Mouse (Mus musculus) lung, adult 2 months (tissue): ENCODE data around the gene Cntd1. TPM values are rescaled to one million over a fixed set of nuclear protein-coding genes. Genes with fewer than 3 reads are reported as not detected.

ENCODE experiments used
- DNase-seq: peaks from one replicate; pipeline ENCODE4 v3.0.0; 2022
- H3K4me1 ChIP-seq: fragments of 200-500 bp; 2 replicates; pipeline ENCODE4 v1.6.1; 2011; ENCODE audit warnings: low read length; ENCODE audit not compliant: control insufficient read depth, insufficient read depth
- H3K4me3 ChIP-seq: fragments of 200-500 bp; replicated peaks from 2 replicates; pipeline ENCODE3; 2011; ENCODE audit warnings: low read depth, mild to moderate bottlenecking, control low read depth, low read length; ENCODE audit errors: extremely low read depth
- CTCF ChIP-seq: fragments of 200-500 bp; IDR thresholded peaks from 2 replicates; pipeline ENCODE4 v1.5.1; 2011; ENCODE audit warnings: mild to moderate bottlenecking, low read length, control low read depth; ENCODE audit not compliant: insufficient read depth
- POLR2A ChIP-seq: fragments of 200-500 bp; IDR thresholded peaks from 2 replicates; pipeline ENCODE4 v1.6.1; 2011; ENCODE audit warnings: low read depth, mild to moderate bottlenecking, control low read depth, low read length, borderline replicate concordance; ENCODE audit errors: extremely low read depth
- WGBS: fragments of 180-500 bp; shearing (Covaris S2); methylation state at CpG from one replicate; pipeline ENCODE4 v1.1.7; 2018; 5-methylcytosine and 5-hydroxymethylcytosine counted together
- polyA plus RNA-seq: library from polyadenylated mRNA; depleted of rRNA; stranded (reverse); fragments of >200 nt; gene quantifications from 2 replicates; pipeline ENCODE4 v1.2.3, GENCODE M21; 2012

The Cntd1 gene
- polyA plus RNA-seq, 1 experiment: 0.59 TPM

GRCm38 (mm10) chr11:101252941-101253340, 25.9 kb upstream of the Cntd1 start:
- Histone ChIP-seq H3K4me3 (peak overlapping the region; percentile 52), H3K4me1 (peaks cover 5% of the 10 kb centered on the region)
- no peak for DNase-seq
- TF ChIP-seq CTCF: no peak
- TF ChIP-seq POLR2A: no peak
- WGBS: under 1% methylated on average over 7 of the region's 7 CpGs

- Histone ChIP-seq H3K4me1 (peaks cover 5% of the 10 kb centered on the region), H3K4me3 (peak within 1 kb of the TSS; percentile 97)
- under 1% methylated on average over 40 of the region's 40 CpGs for WGBS
- peak; percentile 87 for DNase-seq
- TF ChIP-seq POLR2A (peak; percentile 96), CTCF (no peak)
Observed at GRCm38 (mm10) chr11:101253613-101254389, 25.0 kb upstream of the Cntd1 start, which contains the start of gene Vps25. Gene Vps25 (plus strand): TSS chr11:101253707.

- DNase-seq: no peak
- TF ChIP-seq POLR2A (no peak), CTCF (no peak)
- WGBS: 74% methylated on average over 13 of the region's 13 CpGs
- Histone ChIP-seq H3K4me3 (no peak overlapping the region), H3K4me1 (peaks cover 10% of the 10 kb centered on the region)
Observed at GRCm38 (mm10) chr11:101255826-101256775, 22.7 kb upstream of the Cntd1 start.

- Histone ChIP-seq H3K4me3 (no peak overlapping the region), H3K4me1 (peaks cover 11% of the 10 kb centered on the region)
- TF ChIP-seq CTCF: no peak
- TF ChIP-seq POLR2A: no peak
- WGBS: 47% methylated on average over 6 of the region's 6 CpGs
- DNase-seq: no peak
Observed at GRCm38 (mm10) chr11:101259261-101259712, 19.5 kb upstream of the Cntd1 start.

- Histone ChIP-seq H3K4me3 (peak within 1 kb of the TSS; percentile 55), H3K4me1 (peaks cover 11% of the 10 kb centered on the region)
- peak; percentile 33 for DNase-seq
- WGBS: under 1% methylated on average over 43 of the region's 43 CpGs
- TF ChIP-seq CTCF (no peak), POLR2A (peak; percentile 59; the same call in 1 of the 2 replicates)
Observed at GRCm38 (mm10) chr11:101259948-101260825, 18.6 kb upstream of the Cntd1 start, which contains the start of gene Wnk4. Gene Wnk4 (plus strand): TSS chr11:101260567.

GRCm38 (mm10) chr11:101260826-101261380, 17.9 kb upstream of the Cntd1 start:
- TF ChIP-seq POLR2A: no peak
- TF ChIP-seq CTCF: no peak
- Histone ChIP-seq H3K4me1 (peaks cover 11% of the 10 kb centered on the region), H3K4me3 (peak overlapping the region; percentile 55)
- 2% methylated on average over 30 of the region's 30 CpGs for WGBS
- peak; percentile 63 for DNase-seq

- WGBS: 14% methylated on average over 24 of the region's 24 CpGs
- no peak for DNase-seq
- no peak for TF ChIP-seq CTCF
- no peak for TF ChIP-seq POLR2A
- no peak overlapping the region for H3K4me3 ChIP-seq
- peaks cover 11% of the 10 kb centered on the region for H3K4me1 ChIP-seq
Observed at GRCm38 (mm10) chr11:101262272-101262967, 16.4 kb upstream of the Cntd1 start.

GRCm38 (mm10) chr11:101263138-101263988, 15.4 kb upstream of the Cntd1 start:
- no peak for TF ChIP-seq POLR2A
- no peak for TF ChIP-seq CTCF
- no peak for DNase-seq
- Histone ChIP-seq H3K4me3 (no peak overlapping the region), H3K4me1 (peaks cover 11% of the 10 kb centered on the region)
- 29% methylated on average over 32 of the region's 32 CpGs for WGBS
